12 mouse cellular contexts compared by ENCODE assay signal in genomic region chr10:42346179-42346877, GRCm38 (mm10).
DNase-seq lines count a peak whose midpoint lies in the region; ATAC-seq and TF ChIP-seq lines count a peak whose summit lies in the region.
"Had no signal": no experiment of that assay in that cellular context is flagged by ENCODE, and none has a peak within 500 bp of the region (broad histone marks: within the 10 kb centered on the region; RNA-seq: fewer than 3 reads in every experiment).

No protein-coding gene starts in this region.

- peak overlapping the region; percentile 20 for H3K27ac ChIP-seq in brown adipose tissue, adult 24 weeks (replicated peaks; ENCODE audit: low read depth, low read length)
- peak overlapping the region; percentile 77 for H3K27ac ChIP-seq in forebrain, embryonic 13.5 days
- peak overlapping the region; percentile 75 for H3K27ac ChIP-seq in limb, embryonic 13.5 days
- H3K27ac ChIP-seq in liver, postnatal 0 days (ENCODE audit: low read depth) = no peak overlapping the region

- H3K9ac ChIP-seq in forebrain, embryonic 13.5 days = no peak overlapping the region; the same call in 1 of the 2 replicates
- no peak overlapping the region for H3K9ac ChIP-seq in limb, embryonic 13.5 days
- no peak overlapping the region for H3K9ac ChIP-seq in liver, postnatal 0 days (replicated peaks)

- no peaks in the 10 kb centered on the region for H3K36me3 ChIP-seq in forebrain, embryonic 13.5 days (ENCODE audit: poor library complexity, severe bottlenecking)
- no peaks in the 10 kb centered on the region for H3K36me3 ChIP-seq in limb, embryonic 13.5 days
- no peaks in the 10 kb centered on the region; the same call in 1 of the 2 replicates for H3K36me3 ChIP-seq in liver, postnatal 0 days (replicated peaks; ENCODE audit: insufficient read depth, low read length)

- H3K27me3 ChIP-seq in forebrain, embryonic 13.5 days = 0 out of 2 replicates have a peak, but pooled peaks cover 3% of the 10 kb centered on the region
- no peaks in the 10 kb centered on the region for H3K27me3 ChIP-seq in limb, embryonic 13.5 days
- H3K27me3 ChIP-seq in liver, postnatal 0 days (ENCODE audit: insufficient read depth, low read length) = no peaks in the 10 kb centered on the region

- no peak for TF ChIP-seq EP300 in liver, postnatal 0 days (IDR thresholded peaks at IDR 0.05; ENCODE audit: low read depth)

- no peaks in the 10 kb centered on the region for H3K9me3 ChIP-seq in forebrain, embryonic 13.5 days (replicated peaks)
- no peaks in the 10 kb centered on the region for H3K9me3 ChIP-seq in limb, embryonic 13.5 days
- no peaks in the 10 kb centered on the region for H3K9me3 ChIP-seq in liver, postnatal 0 days (ENCODE audit: low read length)

- no peak for TF ChIP-seq CTCF in liver, postnatal 0 days (IDR thresholded peaks at IDR 0.05; ENCODE audit: low read depth)

- 0 out of 2 replicates have a peak overlapping the region, but pooled peaks have one; percentile 8 for H3K4me2 ChIP-seq in forebrain, embryonic 13.5 days
- H3K4me2 ChIP-seq in limb, embryonic 13.5 days (replicated peaks) = peak overlapping the region; percentile 26; the same call in 1 of the 2 replicates
- no peak overlapping the region for H3K4me2 ChIP-seq in liver, postnatal 0 days (ENCODE audit: low read depth, low read length)

- no peaks in the 10 kb centered on the region for H3K4me1 ChIP-seq in brown adipose tissue, adult 24 weeks (ENCODE audit: control insufficient read depth, insufficient read depth, insufficient read length, low read length)
- peaks cover 26% of the 10 kb centered on the region for H3K4me1 ChIP-seq in forebrain, embryonic 13.5 days
- H3K4me1 ChIP-seq in limb, embryonic 13.5 days = peaks cover 20% of the 10 kb centered on the region
- H3K4me1 ChIP-seq in liver, postnatal 0 days (ENCODE audit: insufficient read depth) = no peaks in the 10 kb centered on the region

- WGBS in forebrain, embryonic 13.5 days = 24% methylated on average over 12 of the region's 12 CpGs
- 55% methylated on average over 12 of the region's 12 CpGs for WGBS in limb, embryonic 13.5 days
- 82% methylated on average over 12 of the region's 12 CpGs for WGBS in liver, postnatal 0 days (ENCODE audit: insufficient replicate concordance)

- H3K4me3 ChIP-seq in brown adipose tissue, adult 24 weeks (ENCODE audit: insufficient read depth, low read depth, low read length) = no peak overlapping the region
- no peak overlapping the region for H3K4me3 ChIP-seq in forebrain, embryonic 13.5 days
- no peak overlapping the region for H3K4me3 ChIP-seq in limb, embryonic 13.5 days
- no peak overlapping the region for H3K4me3 ChIP-seq in liver, postnatal 0 days (ENCODE audit: low read depth, low read length)
- H3K4me3 ChIP-seq: myocyte had no signal

- DNase-seq in frontal cortex, postnatal 25 days (ENCODE audit: low spot score in 2 of 2) = no peak
- no peak for DNase-seq in lung, postnatal 10 days
- no peak for DNase-seq in liver, postnatal 0 days
- DNase-seq: heart, postnatal 36 days; lung, adult 2 months; right cerebral cortex, postnatal 14 days had no signal

- 0 out of 2 replicates have a peak, but pooled peaks have one; percentile 19 for ATAC-seq in frontal cortex, adult (ENCODE audit: low TSS enrichment)
- peak; percentile 58 for ATAC-seq in forebrain, embryonic 13.5 days
- ATAC-seq in limb, embryonic 13.5 days (ENCODE audit: low FRiP score, low read depth) = peak; percentile 40; the same call in 1 of the 2 replicates
- no peak for ATAC-seq in liver, postnatal 0 days
- ATAC-seq in erythroblast, adult 5-6 weeks (replicated peaks; ENCODE audit: low FRiP score, poor library complexity, severe bottlenecking) = no peak

Comparison
In these comparisons a context has a peak if more than half of its experiments do, and no peak if none do; other contexts are left out.
1. ATAC-seq: peak in frontal cortex, adult (single experiment), forebrain, embryonic 13.5 days (single experiment) and limb, embryonic 13.5 days (single experiment); none in liver, postnatal 0 days (single experiment) and erythroblast, adult 5-6 weeks (single experiment).